Mouse (Mus musculus) MEL (cell line): Measurements from ENCODE around the gene Piezo1.

Experiments
- CHD1 ChIP-seq: IDR thresholded peaks from 2 replicates; pipeline ENCODE4 v1.6.1; 2012; ENCODE audit warnings: low read depth, mild to moderate bottlenecking, inconsistent platforms, low read length, improper control_type of control experiment
- CTCF ChIP-seq, 3 experiments: IDR thresholded peaks in 2 of 3; conservative IDR thresholded peaks in 1 of 3; 2 replicates each; pipeline ENCODE4 v1.5.1; 2011 to 2012; ENCODE audit warnings: low read length in 3 of 3, low read depth in 2 of 3, mild to moderate bottlenecking in 2 of 3, improper control_type of control experiment in 1 of 3, inconsistent platforms in 1 of 3, mixed read lengths in 1 of 3, moderate library complexity in 1 of 3; ENCODE audit not compliant: control insufficient read depth in 1 of 3, insufficient read depth in 1 of 3, poor library complexity in 1 of 3, severe bottlenecking in 1 of 3
- E2F4 ChIP-seq: IDR thresholded peaks from 2 replicates; pipeline ENCODE4 v1.6.1; 2011; ENCODE audit warnings: low read depth, low read length, improper control_type of control experiment, borderline replicate concordance
- KAT2A ChIP-seq: conservative IDR thresholded peaks from 2 replicates; pipeline ENCODE4 v1.6.1; 2012; ENCODE audit warnings: low read depth, low read length, improper control_type of control experiment, inconsistent platforms
- MAFK ChIP-seq: IDR thresholded peaks from 2 replicates; pipeline ENCODE4 v1.6.1; 2011; ENCODE audit warnings: low read depth, mild to moderate bottlenecking, low read length, improper control_type of control experiment, borderline replicate concordance
- NRF1 ChIP-seq: IDR thresholded peaks from 2 replicates; pipeline ENCODE4 v1.6.1; 2014; ENCODE audit warnings: low read depth, mild to moderate bottlenecking, inconsistent platforms, low read length, improper control_type of control experiment, moderate library complexity; ENCODE audit not compliant: poor library complexity, insufficient read depth, severe bottlenecking
- POLR2A ChIP-seq, 2 experiments: IDR thresholded peaks; 2 replicates each; pipeline ENCODE4 v1.6.1; 2011 to 2012; ENCODE audit warnings: low read length in 2 of 2, mild to moderate bottlenecking in 2 of 2, control low read depth in 1 of 2, improper control_type of control experiment in 1 of 2, low read depth in 1 of 2, moderate library complexity in 1 of 2; ENCODE audit not compliant: control insufficient read depth in 1 of 2, insufficient read depth in 1 of 2, poor library complexity in 1 of 2
- RAD21 ChIP-seq: IDR thresholded peaks from 2 replicates; pipeline ENCODE4 v1.6.1; 2011; ENCODE audit warnings: mild to moderate bottlenecking, low read depth, low read length, improper control_type of control experiment
- SMC3 ChIP-seq: IDR thresholded peaks from 2 replicates; pipeline ENCODE4 v1.6.1; 2011; ENCODE audit warnings: low read depth, low read length, improper control_type of control experiment
- ZKSCAN1 ChIP-seq: IDR thresholded peaks from 2 replicates; pipeline ENCODE4 v1.6.1; 2012; ENCODE audit warnings: low read depth, mild to moderate bottlenecking, inconsistent platforms, low read length, improper control_type of control experiment, moderate library complexity

- TF ChIP-seq POLR2A (IDR thresholded peaks at IDR 0.05; ENCODE audit: control insufficient read depth in 1 of 2, insufficient read depth in 1 of 2, low read depth in 1 of 2, low read length in 2 of 2, poor library complexity in 1 of 2) (peak in 1 of 2 experiments; percentile 39; a peak in 1 of 4 replicates), E2F4 (no peak), SMC3 (no peak), CTCF (IDR thresholded peaks at IDR 0.05 in 2 of 3, conservative IDR thresholded peaks at IDR 0.05 in 1 of 3; ENCODE audit: control insufficient read depth in 1 of 3, insufficient read depth in 1 of 3, low read depth in 2 of 3, low read length in 3 of 3, poor library complexity in 1 of 3, severe bottlenecking in 1 of 3) (no peak), KAT2A (no peak; the same call in 1 of the 2 replicates), RAD21 (no peak), ZKSCAN1 (no peak), MAFK (no peak), NRF1 (no peak), CHD1 (no peak)
These were observed 3.3 kb downstream of the Piezo1 start for GRCm38 (mm10) chr8:122547815-122548214.
